Mouse (Mus musculus) stomach, embryonic 16.5 days (tissue): ENCODE measurements at regions not wholly inside any gene's neighbourhood (a gene's known extent, or its start where the extent isn't known, plus 50 kb on each side); places are given as distances from the start of the nearest gene placed in this dataset.

Experiments
- ATAC-seq: fragments of 200-750 bp; cut with Nextera tagmentation; 2 replicates; pipeline ENCODE4 v1.8.0; 2017; ENCODE audit warnings: moderate number of reproducible peaks, moderate TSS enrichment; ENCODE audit not compliant: insufficient read depth, low FRiP score
- H3K27ac ChIP-seq: fragments of 300-500 bp; sonication (generic); 2 replicates; pipeline ENCODE4 v1.5.1; 2014; ENCODE audit warnings: low read length
- H3K27me3 ChIP-seq: fragments of 300-500 bp; sonication (generic); 2 replicates; pipeline ENCODE4 v1.6.1; 2014; ENCODE audit warnings: low read length, control low read depth, mixed read lengths; ENCODE audit not compliant: control insufficient read depth, insufficient read depth
- H3K36me3 ChIP-seq: fragments of 300-500 bp; sonication (generic); 2 replicates; pipeline ENCODE4 v1.6.1; 2014; ENCODE audit warnings: low read length; ENCODE audit not compliant: control insufficient read depth, insufficient read depth
- H3K4me1 ChIP-seq: fragments of 300-500 bp; sonication (generic); 2 replicates; pipeline ENCODE4 v1.6.1; 2014; ENCODE audit warnings: low read length, control low read depth, mixed read lengths; ENCODE audit not compliant: control insufficient read depth, insufficient read depth
- H3K4me2 ChIP-seq: fragments of 300-500 bp; sonication (generic); 2 replicates; pipeline ENCODE4 v1.6.1; 2014; ENCODE audit warnings: low read depth, low read length, mixed read lengths
- H3K4me3 ChIP-seq: fragments of 300-500 bp; sonication (generic); replicated peaks from 2 replicates; pipeline ENCODE4 v1.5.1; 2014; ENCODE audit warnings: mild to moderate bottlenecking, low read length
- H3K9ac ChIP-seq: fragments of 300-500 bp; sonication (generic); 2 replicates; pipeline ENCODE4 v1.6.1; 2014; ENCODE audit warnings: low read length
- H3K9me3 ChIP-seq: fragments of 300-500 bp; sonication (generic); replicated peaks from 2 replicates; pipeline ENCODE4 v1.6.1; 2016; ENCODE audit warnings: low read length, control low read depth; ENCODE audit not compliant: control insufficient read depth
- WGBS: fragments of 180-500 bp; shearing (Covaris S2); extraction: QIAGEN DNeasy Blood & Tissue Kit; methylation state at CpG from one replicate; pipeline ENCODE4 v1.1.7; 2014; 5-methylcytosine and 5-hydroxymethylcytosine counted together

DNA sequence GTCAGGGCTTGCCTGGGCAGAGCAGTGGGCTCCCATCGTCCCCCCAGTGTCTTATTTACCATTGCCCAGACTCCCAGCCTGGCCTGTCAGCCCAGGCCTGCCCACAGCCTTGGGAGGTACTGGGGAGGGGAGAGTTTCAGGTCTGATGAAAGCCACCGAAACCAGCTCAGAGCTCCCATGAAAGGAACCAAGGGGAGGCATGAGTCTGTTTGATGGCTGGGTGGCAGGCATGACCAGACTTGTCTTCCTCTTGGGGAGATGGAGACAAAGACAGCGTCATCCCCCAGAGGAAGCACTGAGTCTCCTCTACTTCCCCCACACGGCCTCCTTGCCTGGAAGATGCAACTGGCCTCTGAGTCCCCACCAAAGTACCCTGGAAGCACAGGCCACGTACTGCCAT, 196.7 kb downstream of the Opa1 start:
- H3K27ac ChIP-seq, result peak overlapping the region; percentile 95
- H3K4me2 ChIP-seq, result no peak overlapping the region
- 64% methylated on average over 5 of the region's 5 CpGs for WGBS
- no peaks in the 10 kb centered on the region for H3K27me3 ChIP-seq
- H3K4me1 ChIP-seq, result peaks cover 19% of the 10 kb centered on the region
- H3K36me3 ChIP-seq, result no peaks in the 10 kb centered on the region
- no peak for ATAC-seq
- peak overlapping the region; percentile 27; the same call in 1 of the 2 replicates for H3K9ac ChIP-seq
- no peak overlapping the region for H3K4me3 ChIP-seq
- H3K9me3 ChIP-seq, result no peaks in the 10 kb centered on the region

GRCm38 (mm10) chr16:29782441-29782840, 203.3 kb downstream of the Opa1 start:
- no peak overlapping the region for H3K4me3 ChIP-seq
- no peak overlapping the region for H3K9ac ChIP-seq
- WGBS, result 59% methylated on average over 4 of the region's 4 CpGs
- H3K36me3 ChIP-seq, result no peaks in the 10 kb centered on the region
- no peaks in the 10 kb centered on the region for H3K27me3 ChIP-seq
- no peak overlapping the region for H3K4me2 ChIP-seq
- ATAC-seq, result peak; percentile 71; the same call in 1 of the 2 replicates
- peak overlapping the region; percentile 28; the same call in 1 of the 2 replicates for H3K27ac ChIP-seq
- H3K4me1 ChIP-seq, result peaks cover 4% of the 10 kb centered on the region; the same call in 1 of the 2 replicates
- H3K9me3 ChIP-seq, result no peaks in the 10 kb centered on the region; the same call in 1 of the 2 replicates

DNA sequence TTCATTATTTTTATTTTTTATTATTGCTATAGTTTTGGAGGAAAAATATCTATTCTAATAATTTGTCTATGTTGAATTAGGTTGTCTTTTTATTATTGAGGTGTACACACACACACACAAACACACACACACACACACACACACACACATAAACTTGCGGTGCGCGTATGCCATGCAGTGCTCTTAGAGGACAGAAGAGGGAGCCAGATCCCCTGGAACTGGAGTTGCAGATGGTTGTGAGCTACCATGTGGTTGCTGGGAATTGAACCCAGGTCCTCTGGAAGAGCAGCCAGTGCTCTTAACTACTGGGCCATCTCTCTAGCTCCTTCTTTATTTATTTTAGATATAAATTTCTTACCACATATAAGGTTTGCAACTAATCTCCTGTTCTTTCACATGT, 206.0 kb downstream of the Opa1 start:
- ATAC-seq, result no peak
- Histone ChIP-seq H3K9me3 (no peaks in the 10 kb centered on the region; the same call in 1 of the 2 replicates), H3K9ac (no peak overlapping the region), H3K27me3 (no peaks in the 10 kb centered on the region), H3K4me3 (no peak overlapping the region), H3K27ac (no peak overlapping the region), H3K4me1 (peaks cover 11% of the 10 kb centered on the region; the same call in 1 of the 2 replicates), H3K4me2 (no peak overlapping the region), H3K36me3 (no peaks in the 10 kb centered on the region)
- 90% methylated on average over 3 of the region's 3 CpGs for WGBS

DNA sequence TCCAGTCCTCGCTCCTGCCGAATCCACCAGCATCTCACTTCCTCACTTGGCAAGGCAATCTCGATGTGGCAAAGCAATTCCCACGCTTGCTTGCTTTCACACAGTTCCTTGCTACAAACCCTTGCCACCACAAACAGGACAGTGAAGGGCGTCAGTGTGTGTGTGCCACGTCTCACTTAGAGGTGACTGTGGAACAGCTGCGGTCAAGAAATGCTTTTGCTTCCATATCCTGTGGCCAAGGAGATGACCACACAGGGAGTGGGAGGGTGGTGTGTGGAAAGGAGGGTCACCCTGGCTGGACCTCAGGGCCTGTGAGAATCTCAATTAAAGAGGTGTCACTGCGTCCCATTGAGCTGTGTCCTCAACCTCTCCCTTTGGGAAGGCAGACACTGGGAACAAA, 207.4 kb downstream of the Opa1 start:
- Histone ChIP-seq H3K27ac (peak overlapping the region; percentile 98; the same call in 1 of the 2 replicates), H3K36me3 (no peaks in the 10 kb centered on the region), H3K4me3 (no peak overlapping the region), H3K4me2 (no peak overlapping the region), H3K9me3 (no peaks in the 10 kb centered on the region; the same call in 1 of the 2 replicates), H3K9ac (no peak overlapping the region), H3K4me1 (peaks cover 11% of the 10 kb centered on the region; the same call in 1 of the 2 replicates), H3K27me3 (no peaks in the 10 kb centered on the region)
- WGBS, result 85% methylated on average over 8 of the region's 8 CpGs
- ATAC-seq, result no peak

- no peaks in the 10 kb centered on the region; the same call in 1 of the 2 replicates for H3K9me3 ChIP-seq
- peak overlapping the region; percentile 55 for H3K9ac ChIP-seq
- peak overlapping the region; percentile 98 for H3K27ac ChIP-seq
- 54% methylated on average over 5 of the region's 5 CpGs for WGBS
- no peaks in the 10 kb centered on the region for H3K36me3 ChIP-seq
- H3K4me2 ChIP-seq, result peak overlapping the region; percentile 22
- H3K4me1 ChIP-seq, result 0 out of 2 replicates have a peak, but pooled peaks cover 7% of the 10 kb centered on the region
- H3K27me3 ChIP-seq, result no peaks in the 10 kb centered on the region
- ATAC-seq, result peak; percentile 92
- H3K4me3 ChIP-seq, result no peak overlapping the region
These were observed 208.7 kb downstream of the Opa1 start for GRCm38 (mm10) chr16:29787633-29788511.

- Histone ChIP-seq H3K4me3 (no peak overlapping the region), H3K9me3 (no peaks in the 10 kb centered on the region; the same call in 1 of the 2 replicates), H3K36me3 (no peaks in the 10 kb centered on the region), H3K27ac (no peak overlapping the region), H3K4me1 (0 out of 2 replicates have a peak, but pooled peaks cover 7% of the 10 kb centered on the region), H3K4me2 (no peak overlapping the region), H3K27me3 (no peaks in the 10 kb centered on the region), H3K9ac (no peak overlapping the region)
- 89% methylated on average over 3 of the region's 3 CpGs for WGBS
- ATAC-seq, result no peak
These were observed 210.9 kb downstream of the Opa1 start for GRCm38 (mm10) chr16:29790064-29790463.

DNA sequence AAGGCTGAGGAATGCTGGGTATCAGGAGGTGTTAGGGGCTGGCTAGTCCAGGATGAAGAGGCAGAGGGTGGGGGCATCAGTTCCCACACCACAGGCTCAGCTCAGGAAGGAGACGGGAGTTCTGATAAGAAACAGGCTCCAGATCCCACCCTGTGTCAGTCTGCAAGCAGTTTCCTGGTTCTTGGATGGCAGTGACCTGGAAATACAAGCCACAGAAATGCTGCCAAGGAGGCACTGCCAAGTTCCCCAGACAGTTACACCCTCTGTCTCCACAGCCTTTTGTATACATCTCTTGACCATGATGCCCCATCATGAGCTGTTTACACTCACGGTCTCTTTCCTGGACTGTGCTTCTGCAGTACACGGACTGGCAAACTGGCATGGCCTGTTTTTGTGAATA, 220.1 kb downstream of the Opa1 start:
- Histone ChIP-seq H3K36me3 (no peaks in the 10 kb centered on the region), H3K4me2 (no peak overlapping the region), H3K9me3 (no peaks in the 10 kb centered on the region), H3K9ac (no peak overlapping the region), H3K27ac (peak overlapping the region; percentile 63), H3K4me3 (no peak overlapping the region), H3K27me3 (no peaks in the 10 kb centered on the region), H3K4me1 (peaks cover 14% of the 10 kb centered on the region)
- WGBS, result 48% methylated on average over 3 of the region's 3 CpGs
- no peak for ATAC-seq

- WGBS, result 68% methylated on average over 3 of the region's 3 CpGs
- no peak overlapping the region for H3K4me3 ChIP-seq
- no peak overlapping the region for H3K4me2 ChIP-seq
- no peaks in the 10 kb centered on the region for H3K36me3 ChIP-seq
- H3K27me3 ChIP-seq, result no peaks in the 10 kb centered on the region
- no peak for ATAC-seq
- peaks cover 14% of the 10 kb centered on the region for H3K4me1 ChIP-seq
- no peak overlapping the region for H3K9ac ChIP-seq
- H3K9me3 ChIP-seq, result no peaks in the 10 kb centered on the region
- peak overlapping the region; percentile 31 for H3K27ac ChIP-seq
These were observed 220.8 kb downstream of the Opa1 start for GRCm38 (mm10) chr16:29799893-29800292.

GRCm38 (mm10) chr16:29800457-29800856, 221.3 kb downstream of the Opa1 start:
- WGBS, result 20% methylated on average over 2 of the region's 2 CpGs
- H3K9me3 ChIP-seq, result no peaks in the 10 kb centered on the region
- ATAC-seq, result peak; percentile 45
- H3K36me3 ChIP-seq, result no peaks in the 10 kb centered on the region
- peak overlapping the region; percentile 31 for H3K27ac ChIP-seq
- no peaks in the 10 kb centered on the region for H3K27me3 ChIP-seq
- H3K4me3 ChIP-seq, result no peak overlapping the region
- H3K4me2 ChIP-seq, result no peak overlapping the region
- no peak overlapping the region for H3K9ac ChIP-seq
- H3K4me1 ChIP-seq, result peaks cover 14% of the 10 kb centered on the region
